Mouse (Mus musculus) lung, postnatal 0 days (tissue): Measurements from ENCODE around the gene Aqp3.

Experiments
- CTCF ChIP-seq: IDR thresholded peaks from 2 replicates; pipeline ENCODE4 v1.5.1; 2016; ENCODE audit warnings: antibody characterized with exemption, mild to moderate bottlenecking
- EP300 ChIP-seq: IDR thresholded peaks from 2 replicates; pipeline ENCODE4 v1.6.1; 2016; ENCODE audit warnings: antibody characterized with exemption, mild to moderate bottlenecking, control low read depth

DNA sequence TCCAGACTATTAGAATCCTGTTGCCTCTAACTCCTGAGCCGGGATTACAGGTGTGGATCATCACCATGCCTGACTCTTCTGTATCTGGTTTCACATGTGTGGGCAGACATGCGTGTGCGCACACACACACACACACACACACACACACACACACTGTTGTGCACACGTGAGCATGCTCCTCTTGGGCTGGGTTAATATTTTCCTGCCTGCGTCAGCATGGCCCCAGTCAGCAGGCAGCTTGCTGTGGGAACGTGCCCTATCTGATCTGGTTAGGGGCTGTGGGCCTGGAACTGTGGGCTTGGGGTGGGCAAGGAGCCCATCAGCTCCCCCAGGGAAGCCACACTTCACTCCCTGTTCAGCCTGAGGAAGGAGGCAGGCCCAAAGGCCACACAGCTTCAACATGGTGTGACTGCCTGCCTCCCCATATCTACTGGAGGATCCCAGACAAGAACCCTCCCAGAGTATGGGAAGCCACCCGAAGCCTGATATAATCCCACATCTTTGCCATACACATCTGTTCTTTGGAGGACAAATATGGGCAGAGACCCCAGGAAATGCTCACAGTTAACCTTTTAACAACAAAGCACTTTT lies 41.1 kb downstream of the Aqp3 start:
- TF ChIP-seq CTCF = no peak
- no peak for TF ChIP-seq EP300
